Mouse (Mus musculus): Measurements from ENCODE around the gene Mylk. TPM values are rescaled to one million over a fixed set of nuclear protein-coding genes. Genes with fewer than 3 reads are reported as not detected.

Mylk gene
- total RNA-seq, 4 experiments from 2014 or later, result 13.7 to 24.6 (median 18.8) TPM

DNA sequence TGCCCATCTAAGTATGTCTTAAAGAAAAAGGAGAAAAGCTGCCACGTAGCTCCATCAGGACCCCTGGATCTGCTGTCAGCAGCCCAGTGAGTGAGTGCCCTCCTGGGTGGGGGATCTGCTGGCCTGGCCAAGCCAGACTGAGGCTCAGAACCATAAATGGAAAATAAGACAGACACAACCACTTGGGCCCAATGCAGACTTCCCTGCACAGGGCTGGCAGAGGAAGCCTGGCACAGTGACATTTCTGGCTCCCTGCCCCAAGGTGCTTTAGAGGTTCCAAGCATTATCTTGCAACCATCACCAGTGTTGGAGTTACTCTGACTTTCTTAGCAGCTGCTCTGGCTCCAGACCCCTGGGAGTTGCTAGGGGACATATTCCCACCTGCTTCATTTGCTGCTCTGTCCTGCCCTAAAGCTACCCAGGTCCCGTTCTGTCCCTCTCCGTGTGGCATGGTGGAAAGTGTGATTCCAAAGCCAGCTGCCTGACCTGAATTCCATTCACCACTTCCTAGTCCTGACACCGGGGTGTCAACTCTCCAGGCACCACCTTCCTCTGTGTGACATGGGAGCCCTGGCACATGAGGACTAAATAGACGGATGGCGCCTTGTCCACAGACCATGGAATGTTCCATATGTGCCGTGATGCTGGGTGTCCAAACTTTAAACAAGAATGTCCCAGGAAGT, 156.7 kb downstream of the Mylk start:
- no peak for DNase-seq (ENCODE audit: low spot score in 2 of 2)

DNA sequence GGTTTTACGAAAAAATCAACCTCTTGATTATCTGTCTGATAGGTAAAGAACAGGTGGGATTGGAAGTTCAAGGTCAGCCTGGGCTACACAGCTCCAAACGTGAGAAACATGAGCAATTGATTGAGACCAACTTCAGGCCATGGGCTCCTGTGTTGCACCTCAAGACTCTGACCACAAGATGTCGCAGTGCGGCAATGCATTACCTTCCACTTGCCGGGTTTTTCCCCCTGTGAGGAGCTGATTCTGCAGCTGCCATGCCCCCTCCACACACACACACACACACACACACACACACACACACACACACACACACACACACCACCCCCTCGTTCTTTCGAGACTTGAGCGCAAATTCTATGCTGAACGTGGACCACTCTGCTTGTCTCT, 157.3 kb downstream of the Mylk start:
- peak in 1 of 2 experiments; percentile 42 for DNase-seq (ENCODE audit: low spot score in 2 of 2)

DNA sequence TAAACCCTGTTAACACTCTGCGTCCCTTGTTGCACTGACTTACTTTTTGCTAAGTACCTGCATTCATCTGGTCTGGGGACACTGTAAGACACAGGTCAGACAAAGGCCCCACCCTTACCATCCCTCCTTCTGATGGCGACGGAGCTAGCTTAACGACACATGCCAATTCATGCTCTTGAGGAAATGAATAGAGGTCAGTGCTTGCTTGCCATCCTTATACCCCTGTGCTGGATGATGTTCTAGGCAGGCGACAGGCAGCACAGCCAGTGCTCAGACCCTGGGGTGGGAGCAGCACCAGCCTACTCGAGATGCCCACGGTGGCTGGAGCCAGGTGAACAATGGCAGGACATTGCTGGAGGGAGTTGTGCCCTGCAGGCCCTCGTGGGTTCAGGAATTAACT, 157.8 kb downstream of the Mylk start:
- DNase-seq (ENCODE audit: low spot score in 2 of 2), result no peak

DNA sequence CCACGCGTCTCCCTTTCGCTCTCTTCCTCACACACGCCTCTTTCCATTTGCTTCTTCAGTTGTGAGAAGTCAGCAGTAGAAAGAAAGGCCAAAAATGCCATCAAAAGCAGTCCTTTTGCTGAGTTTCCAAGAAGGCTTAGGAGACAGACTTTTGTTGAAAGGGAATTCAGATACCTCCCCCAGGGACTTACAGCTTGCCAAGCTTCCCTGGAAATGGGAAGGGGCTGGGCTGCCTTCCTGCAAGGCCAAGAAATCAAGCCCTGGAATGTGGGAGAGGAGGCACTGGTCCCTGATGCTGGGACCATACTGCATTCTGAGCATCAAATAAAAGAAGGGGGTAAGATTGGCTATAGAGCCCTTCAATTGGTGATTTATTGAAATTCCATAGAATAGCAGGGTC, 159.9 kb downstream of the Mylk start:
- no peak for DNase-seq (ENCODE audit: low spot score in 2 of 2)

DNA sequence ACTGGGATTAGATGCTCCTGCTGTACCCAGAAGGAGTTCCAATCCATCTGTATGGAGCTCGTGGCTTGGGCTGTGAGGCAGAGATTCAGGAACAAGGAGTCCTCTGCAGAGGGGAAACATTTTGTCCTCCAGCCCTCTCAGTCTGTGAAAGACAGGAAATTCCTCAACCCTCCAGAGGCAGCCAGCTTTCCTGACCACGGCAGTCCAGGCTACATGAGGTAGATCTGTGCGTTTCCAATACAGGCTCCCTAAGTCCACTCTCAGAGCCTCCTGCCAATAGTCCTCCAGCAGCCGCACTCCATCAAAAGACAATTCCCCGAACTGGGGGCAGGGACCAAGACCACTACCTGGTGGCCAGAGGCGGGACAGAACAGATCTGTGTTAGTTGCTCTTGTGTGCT, 164.4 kb downstream of the Mylk start:
- DNase-seq (ENCODE audit: low spot score in 2 of 2), result peak in 1 of 2 experiments; percentile 24

DNA sequence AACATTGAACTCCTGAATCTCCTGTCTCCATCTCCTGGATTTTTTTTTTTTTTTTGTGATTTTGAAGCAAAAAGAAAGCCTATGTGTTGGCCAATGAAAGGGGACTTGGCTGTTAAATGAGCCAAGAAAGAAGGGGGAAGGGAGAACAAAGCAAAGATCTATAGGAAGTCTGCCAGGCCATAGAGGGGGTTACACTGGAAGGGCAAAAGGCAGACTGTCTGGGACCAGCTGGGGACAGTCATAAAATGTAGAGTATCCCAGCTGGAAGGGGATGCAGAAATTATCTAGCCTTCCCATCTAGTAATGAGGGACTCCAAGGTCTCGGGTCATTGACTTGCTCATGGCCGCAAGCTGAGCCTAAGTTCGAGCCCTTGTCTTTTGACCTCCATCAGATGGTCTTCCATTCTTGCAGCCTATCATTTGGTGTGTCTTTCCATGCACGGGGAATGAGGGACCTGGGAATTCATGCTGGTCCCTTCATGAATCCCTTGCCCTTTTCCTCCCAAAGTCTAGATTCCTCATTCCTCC, 172.4 kb downstream of the Mylk start:
- DNase-seq (ENCODE audit: low spot score in 2 of 2), result no peak

DNA sequence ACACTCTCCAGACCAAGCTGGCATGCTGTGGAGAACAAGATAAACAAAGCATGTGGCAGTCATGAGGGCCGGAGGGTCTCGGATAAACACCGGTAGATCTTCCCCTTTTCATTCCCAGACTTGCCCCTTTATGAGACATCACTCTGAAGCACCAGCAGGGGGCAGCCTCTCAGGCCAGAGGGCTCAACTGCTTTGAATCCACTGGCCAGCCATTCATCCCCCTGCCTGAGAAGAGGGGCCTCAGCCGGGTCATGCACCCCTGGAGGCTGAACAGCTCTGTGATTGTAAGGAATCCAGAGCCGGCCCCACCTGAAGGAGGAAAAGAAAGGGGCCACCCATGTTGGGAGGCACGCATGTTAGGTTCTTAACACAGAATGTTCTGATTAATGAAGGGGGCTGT, 175.2 kb downstream of the Mylk start:
- no peak for DNase-seq (ENCODE audit: low spot score in 2 of 2)

DNA sequence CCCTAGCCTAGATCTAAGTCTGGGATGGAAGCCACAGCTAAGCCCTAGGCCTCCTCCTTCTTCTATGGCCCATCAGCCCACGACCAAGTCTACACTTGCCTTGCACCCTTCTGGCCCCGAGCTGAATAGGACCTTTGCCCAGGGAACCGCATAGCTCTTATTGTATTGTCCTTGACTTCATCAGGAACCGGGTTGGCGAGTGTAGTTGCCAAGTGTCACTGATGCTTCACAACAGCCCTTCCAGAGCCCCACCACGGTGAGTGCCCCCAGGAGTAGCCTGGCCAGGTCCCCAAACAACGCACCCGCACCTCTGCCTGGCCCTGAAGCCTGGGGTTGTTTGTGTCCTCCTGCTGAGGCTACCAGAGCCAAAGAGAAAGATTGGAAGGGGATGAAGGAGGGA, 175.9 kb downstream of the Mylk start:
- DNase-seq (ENCODE audit: low spot score in 2 of 2), result no peak

DNA sequence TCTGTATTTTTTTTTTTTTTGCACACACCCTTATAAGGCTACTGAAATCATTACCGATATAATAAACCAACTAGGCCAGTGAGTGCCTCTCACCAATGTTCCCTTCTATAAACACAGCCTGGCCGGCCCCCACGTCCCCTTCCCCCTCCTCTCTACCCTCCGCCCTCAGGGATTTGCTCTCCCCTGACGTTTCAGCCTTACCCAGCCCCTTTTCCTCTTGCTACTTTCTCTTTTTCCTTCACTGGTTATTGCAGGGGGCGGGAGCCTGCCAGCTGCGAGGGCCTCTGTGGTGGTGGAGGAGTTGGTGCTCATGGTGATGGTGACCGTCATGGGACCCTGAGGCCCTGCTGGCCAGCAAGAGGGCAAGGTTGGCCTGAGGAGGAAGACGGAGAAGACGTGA, 176.3 kb downstream of the Mylk start:
- no peak for DNase-seq (ENCODE audit: low spot score in 2 of 2)

DNA sequence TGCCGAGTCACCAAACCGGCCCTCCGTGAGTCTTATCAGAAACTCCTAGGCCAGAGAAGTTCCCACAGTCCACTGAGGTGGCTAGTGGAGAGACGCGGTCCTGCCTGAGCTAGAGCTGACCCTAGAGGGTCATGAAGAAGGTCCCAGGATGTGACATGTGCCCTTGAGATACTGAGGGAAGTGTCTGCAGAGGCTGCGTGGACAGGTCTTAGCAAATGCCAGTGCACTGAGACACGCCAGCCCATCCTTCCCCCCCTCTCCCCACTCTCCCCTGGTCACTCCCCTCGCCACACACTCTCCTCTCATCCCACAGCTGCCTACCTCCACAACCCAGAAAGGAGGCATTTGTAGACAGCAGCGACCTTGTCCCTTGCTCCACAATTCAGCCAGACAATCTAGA, 178.6 kb downstream of the Mylk start:
- DNase-seq (ENCODE audit: low spot score in 2 of 2), result no peak

DNA sequence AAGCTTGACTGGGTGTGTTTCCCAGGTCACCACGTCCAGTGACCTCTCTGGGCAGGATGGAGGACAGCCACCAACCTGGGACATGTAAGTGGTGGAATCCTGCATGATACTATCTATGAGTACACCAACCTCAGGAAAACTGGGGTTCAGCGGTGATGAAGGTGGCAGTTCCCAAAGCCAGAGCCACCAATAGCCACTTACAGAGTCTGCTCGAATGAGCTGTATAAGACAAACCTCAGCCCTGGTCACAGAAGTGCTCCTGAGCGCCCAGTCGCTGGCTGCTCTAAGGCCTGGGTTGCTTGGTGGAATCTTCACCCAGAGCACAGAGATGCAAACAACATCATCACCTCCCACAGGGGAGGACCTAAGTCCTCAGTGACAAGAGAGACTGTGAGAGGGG, 179.3 kb downstream of the Mylk start:
- no peak for DNase-seq (ENCODE audit: low spot score in 2 of 2)

DNA sequence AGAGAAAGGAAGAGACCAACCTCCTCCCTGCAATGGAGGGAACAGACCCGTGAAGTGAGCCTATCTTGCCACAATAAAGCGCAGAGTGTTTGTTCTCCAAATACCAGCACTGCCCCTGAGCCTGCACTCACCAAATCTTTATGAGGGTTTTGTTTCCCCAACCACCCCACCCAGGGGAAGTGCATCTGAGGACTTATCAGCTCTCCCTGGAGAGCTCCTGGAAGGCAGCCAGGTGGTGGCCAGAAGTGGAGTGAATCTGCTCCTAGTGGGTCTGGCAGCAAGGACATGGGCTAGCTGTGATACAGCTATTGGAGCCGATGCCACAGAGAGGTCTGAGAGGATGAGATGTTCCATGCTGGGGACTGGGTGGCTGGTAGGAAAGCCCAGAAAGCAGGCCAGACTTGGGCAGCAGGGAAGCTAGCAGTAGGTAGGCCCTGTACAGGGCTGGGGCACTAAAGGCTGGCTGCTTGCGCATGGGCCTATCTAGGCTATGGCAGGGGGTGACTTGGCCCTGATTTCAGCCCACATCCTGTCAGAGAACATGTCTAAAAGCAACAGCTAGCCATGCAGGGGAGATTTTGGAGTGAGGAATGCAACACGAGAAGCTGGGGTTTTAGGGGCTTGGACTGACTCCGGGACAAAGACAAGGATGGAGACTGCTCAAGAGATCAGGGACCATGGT, 180.1 kb downstream of the Mylk start:
- peak; percentile 27 to 56 for DNase-seq (ENCODE audit: low spot score in 2 of 2)

DNA sequence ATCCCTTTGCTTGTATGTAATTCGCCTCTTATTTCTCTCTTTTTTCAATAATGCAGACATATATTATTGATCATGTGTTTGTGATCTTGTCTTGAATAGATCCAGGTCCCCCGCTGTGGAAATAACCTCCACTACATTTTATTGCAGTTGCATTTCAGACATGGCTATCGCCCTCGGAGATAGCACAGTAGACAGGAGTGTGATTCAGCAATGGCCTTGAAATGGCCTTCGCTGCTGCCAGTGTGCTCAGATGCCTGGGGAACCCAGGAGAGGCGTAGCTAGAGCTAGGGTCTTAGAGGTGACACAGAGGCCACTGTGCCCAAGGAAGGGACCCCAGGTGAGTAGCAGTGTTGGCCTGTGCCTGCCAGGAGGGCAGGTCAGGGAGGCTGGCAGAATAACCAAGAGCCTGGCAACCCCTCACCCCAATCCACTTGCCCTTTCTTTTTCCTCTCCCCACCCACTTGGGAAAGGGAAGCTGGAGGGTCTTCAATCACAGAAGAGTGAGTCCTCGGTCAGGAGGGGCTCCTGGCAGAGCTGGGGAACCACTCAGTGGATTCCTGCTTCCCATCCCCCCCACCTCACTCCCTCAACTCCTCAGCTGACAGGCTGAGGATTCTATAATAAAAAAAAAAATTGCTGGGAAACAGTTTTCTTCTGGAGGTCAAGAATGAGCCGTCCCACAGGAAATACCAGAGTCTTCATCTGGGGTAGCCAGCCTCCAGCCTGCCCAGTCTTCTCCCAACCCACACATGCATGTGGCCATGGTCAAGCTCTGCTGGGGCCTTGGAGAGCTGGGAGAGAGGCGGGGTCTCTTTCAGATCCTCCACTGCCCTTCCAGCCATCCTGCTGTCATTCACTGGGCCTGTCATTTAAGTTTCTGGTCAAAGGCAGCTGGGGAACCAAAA, 181.8 kb downstream of the Mylk start:
- no peak for DNase-seq (ENCODE audit: low spot score in 2 of 2)

DNA sequence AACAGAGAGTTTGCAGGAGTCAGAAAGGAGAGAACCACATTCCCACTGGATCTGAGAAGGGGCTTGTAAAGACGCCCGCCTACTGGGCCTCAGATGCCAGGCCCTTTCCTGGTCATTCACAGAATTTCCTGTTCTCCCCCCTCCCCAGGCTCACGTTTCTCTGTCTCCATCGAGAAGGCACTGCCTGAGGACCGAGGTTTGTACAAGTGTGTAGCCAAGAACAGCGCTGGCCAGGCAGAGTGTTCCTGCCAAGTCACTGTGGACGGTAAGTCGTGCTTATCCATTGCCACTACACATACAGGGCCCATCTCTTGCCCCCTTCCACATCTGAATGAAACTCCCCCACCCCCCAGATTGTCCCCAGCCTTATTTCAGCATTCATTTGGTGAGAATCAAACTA, 184.7 kb downstream of the Mylk start:
- DNase-seq (ENCODE audit: low spot score in 2 of 2), result no peak

DNA sequence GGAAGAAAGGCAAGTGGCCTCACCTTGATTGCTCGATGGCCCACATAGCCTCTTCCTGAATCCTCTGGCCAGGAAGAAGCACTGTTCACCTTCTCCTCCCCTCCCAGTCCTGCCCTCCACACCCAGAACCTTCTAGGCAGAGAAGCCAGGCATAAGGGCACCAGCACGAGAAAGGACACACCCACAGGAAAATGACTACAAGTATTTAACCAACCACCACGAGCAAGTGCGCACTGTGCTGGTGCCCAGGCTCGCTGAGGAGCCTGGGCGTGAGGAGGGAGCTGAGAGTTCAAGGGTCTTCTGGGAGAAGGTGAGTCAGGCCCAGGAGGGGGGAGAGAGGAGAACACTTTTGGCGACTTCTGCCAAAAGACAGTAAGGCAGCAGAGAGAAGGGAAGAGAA, 185.1 kb downstream of the Mylk start:
- DNase-seq (ENCODE audit: low spot score in 2 of 2), result no peak

DNA sequence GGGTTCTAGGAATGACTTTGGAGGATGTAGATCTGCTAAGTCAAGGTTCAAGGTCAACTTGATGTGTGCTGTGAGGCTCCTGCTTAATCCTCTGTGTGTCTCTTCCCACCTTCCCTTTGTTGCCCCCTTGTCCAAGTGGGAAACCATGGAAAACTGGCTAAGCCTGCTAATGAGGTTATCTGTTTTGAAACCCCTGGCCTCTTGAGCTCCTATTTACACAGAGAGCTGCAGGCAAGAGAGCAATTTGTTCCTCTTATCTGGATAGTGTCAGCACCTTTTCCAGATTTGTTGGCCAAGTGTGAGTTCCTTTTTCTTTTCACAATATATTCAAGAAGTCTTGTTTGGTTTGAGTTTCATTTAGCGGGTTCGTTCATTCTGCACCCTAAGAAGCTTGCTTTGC, 186.3 kb downstream of the Mylk start:
- no peak for DNase-seq (ENCODE audit: low spot score in 2 of 2)

DNA sequence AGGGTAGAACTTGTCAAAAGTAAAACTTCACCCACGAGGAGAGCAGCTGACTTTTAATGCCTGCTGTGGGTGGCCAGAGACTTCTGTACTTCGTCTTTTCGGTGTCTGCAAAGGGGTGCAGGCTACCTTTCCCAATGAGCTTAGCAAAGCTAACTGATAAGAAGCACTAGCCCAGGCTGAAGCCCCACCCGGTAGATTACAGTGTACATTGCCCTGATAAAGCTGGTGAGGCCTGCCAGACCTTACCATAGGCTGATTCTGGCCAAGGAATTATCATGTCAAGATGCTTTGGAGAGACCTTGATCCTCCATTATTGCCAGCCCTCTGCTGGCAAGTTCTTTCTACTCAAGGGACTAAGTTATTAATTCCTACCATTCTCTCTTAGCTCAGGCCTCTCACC, 188.2 kb downstream of the Mylk start:
- DNase-seq (ENCODE audit: low spot score in 2 of 2), result no peak

DNA sequence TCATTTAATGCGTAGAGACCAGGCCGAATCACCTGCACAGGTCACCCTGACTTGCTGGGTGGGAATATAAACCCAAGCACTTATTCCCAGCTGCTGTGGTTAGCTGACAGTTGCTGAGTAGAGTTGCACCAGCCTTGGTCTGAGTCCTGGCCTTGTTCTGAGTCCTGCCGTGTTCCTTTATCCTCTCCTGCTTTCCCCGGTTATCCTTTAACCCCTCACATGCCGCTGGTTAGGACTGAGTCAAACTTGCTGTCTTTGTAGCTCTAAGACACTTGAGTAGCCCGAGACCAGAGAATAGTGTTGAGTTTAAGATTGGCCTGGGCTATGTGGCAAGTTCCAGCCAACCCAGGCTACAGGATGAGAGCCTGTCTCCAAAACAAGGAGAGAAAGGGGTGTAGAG, 189.5 kb downstream of the Mylk start:
- DNase-seq (ENCODE audit: low spot score in 2 of 2), result no peak

DNA sequence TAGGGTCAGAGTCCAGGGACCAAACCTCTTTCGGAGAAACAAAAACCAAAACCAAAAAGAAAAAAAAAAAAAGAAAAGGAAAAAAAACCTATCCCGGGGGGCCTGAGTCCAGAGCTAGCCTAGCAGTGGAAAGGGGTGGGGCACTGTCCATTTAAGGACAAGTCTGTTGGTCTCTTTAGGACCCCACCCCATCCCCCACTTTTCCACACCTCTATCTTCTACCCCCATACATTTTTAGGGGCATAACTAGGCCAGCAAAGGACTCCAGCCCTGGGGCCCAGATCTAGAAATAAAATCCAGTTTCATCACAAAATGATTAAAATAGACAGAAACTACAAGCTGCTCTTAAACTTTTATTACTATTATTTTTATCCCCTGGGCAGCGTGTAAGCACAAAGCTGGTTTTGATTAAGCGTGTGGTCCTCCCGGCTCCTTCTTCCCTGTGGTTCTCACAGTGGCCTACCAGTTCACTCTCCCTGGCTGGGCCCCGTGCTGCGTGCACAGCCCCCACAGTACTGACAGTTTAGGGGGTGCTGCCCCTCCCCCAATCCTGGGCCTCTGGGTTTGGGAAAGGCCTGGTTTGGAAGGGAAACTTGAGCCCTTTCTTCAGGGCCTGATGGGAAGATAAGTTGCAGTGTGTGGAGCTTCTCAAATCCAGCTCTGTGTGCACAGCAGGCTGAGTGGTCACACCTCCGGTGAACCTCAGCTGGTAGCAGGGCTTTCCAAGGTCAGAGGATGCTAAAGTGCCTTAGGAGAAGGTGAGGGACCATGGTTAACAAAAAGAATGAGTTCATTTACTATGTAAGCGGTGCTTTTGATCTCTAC, 190.7 kb downstream of the Mylk start:
- DNase-seq (ENCODE audit: low spot score in 2 of 2), result no peak

DNA sequence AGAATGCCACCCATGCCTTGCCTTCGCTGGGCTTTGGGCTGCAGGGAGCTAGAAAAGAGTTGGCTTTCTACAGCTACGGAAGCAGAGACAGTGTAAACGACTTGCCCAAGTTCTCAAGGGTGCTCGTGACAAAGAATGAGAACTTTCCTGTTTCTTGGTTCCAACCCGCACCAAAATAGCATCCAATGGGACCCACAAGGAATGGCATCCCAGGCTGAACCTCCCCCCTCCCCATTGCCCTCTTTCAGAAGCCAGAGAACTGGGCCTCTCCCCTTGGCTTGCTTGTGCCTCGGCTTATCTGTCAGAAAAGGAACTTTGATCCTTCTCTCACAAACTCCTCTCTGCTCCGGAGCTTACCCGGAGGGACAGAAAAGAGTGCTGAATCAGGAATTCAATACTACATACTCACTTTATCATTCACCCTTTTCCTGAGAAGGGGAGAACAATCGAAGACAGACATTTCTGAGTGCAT, 191.4 kb downstream of the Mylk start:
- DNase-seq (ENCODE audit: low spot score in 2 of 2), result no peak

DNA sequence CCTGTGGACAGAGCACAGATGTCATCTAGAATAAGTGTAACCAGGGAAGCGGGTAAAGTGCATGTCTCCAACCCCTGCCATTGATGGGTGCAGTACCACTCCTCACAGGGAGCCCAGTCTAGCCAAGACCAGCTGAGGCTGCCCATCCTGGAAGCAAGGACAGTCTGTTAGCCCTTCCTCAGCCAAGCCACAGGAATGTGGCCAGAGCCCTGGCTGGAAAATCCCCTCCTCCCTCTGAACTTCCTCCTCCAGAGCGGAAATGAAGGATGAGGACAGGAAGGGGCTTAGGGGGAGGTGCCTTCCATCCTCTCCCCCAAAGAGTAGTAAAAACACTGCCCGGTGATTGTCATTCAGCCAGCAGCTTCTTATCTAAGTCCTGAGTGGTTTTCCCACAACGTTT, 192.6 kb downstream of the Mylk start:
- DNase-seq (ENCODE audit: low spot score in 2 of 2), result no peak

Data from gastrocnemius, adult 8-10 months (tissue).